Mouse (Mus musculus) T-helper 1 cell (primary cell): ENCODE measurements around the gene Fpgs.

Experiments
- in situ Hi-C: fragments of 300-600 bp; cut with MboI, MseI; formaldehyde crosslinking; loops from one replicate; pipeline ENCODE4 v1.15.1; 2025; ENCODE audit warnings: high pct_unique_total_duplicates

Fpgs gene

GRCm38 (mm10) chr2:32704021-32704421, at the start of gene Fpgs:
Gene Fpgs, minus strand, starts transcription at chr2:32704145.
- in situ Hi-C loops, result no loop called here

- in situ Hi-C loops, result no loop called here
Observed at GRCm38 (mm10) chr2:32752181-32752580, 48.2 kb upstream of the Fpgs start.

- in situ Hi-C loops, result no loop called here
Observed at GRCm38 (mm10) chr2:32751665-32752033, 47.7 kb upstream of the Fpgs start.

- in situ Hi-C loops, result no loop called here
Observed at GRCm38 (mm10) chr2:32750887-32751664, 47.1 kb upstream of the Fpgs start.

- in situ Hi-C loops, result no loop called here
Observed at GRCm38 (mm10) chr2:32750199-32750598, 46.3 kb upstream of the Fpgs start.

GRCm38 (mm10) chr2:32749082-32749481, 45.1 kb upstream of the Fpgs start:
- in situ Hi-C loops, result no loop called here

- in situ Hi-C loops, result no loop called here
Observed at GRCm38 (mm10) chr2:32744272-32744982, 40.5 kb upstream of the Fpgs start.

- in situ Hi-C loops, result no loop called here
Observed at GRCm38 (mm10) chr2:32742173-32742531, 38.2 kb upstream of the Fpgs start.

GRCm38 (mm10) chr2:32741273-32742172, 37.6 kb upstream of the Fpgs start:
- in situ Hi-C loops, result no loop called here

- in situ Hi-C loops, result no loop called here
Observed at GRCm38 (mm10) chr2:32740916-32741272, 36.9 kb upstream of the Fpgs start, which contains the start of gene 6330409D20Rik. Gene 6330409D20Rik, minus strand, starts transcription at chr2:32741016.

- in situ Hi-C loops, result no loop called here
Observed at GRCm38 (mm10) chr2:32739311-32739710, 35.4 kb upstream of the Fpgs start.

GRCm38 (mm10) chr2:32737008-32737407, 33.1 kb upstream of the Fpgs start:
- in situ Hi-C loops, result no loop called here

- in situ Hi-C loops, result no loop called here
Observed at GRCm38 (mm10) chr2:32736306-32736829, 32.4 kb upstream of the Fpgs start.

GRCm38 (mm10) chr2:32734933-32735332, 31.0 kb upstream of the Fpgs start:
- in situ Hi-C loops, result no loop called here

- in situ Hi-C loops, result no loop called here
Observed at GRCm38 (mm10) chr2:32734480-32734879, 30.5 kb upstream of the Fpgs start.

GRCm38 (mm10) chr2:32732695-32733094, 28.8 kb upstream of the Fpgs start:
- in situ Hi-C loops, result no loop called here

GRCm38 (mm10) chr2:32731911-32732310, 28.0 kb upstream of the Fpgs start:
- in situ Hi-C loops, result no loop called here

- in situ Hi-C loops, result no loop called here
Observed at GRCm38 (mm10) chr2:32730854-32731253, 26.9 kb upstream of the Fpgs start.

GRCm38 (mm10) chr2:32729547-32729946, 25.6 kb upstream of the Fpgs start:
- in situ Hi-C loops, result no loop called here

- in situ Hi-C loops, result no loop called here
Observed at GRCm38 (mm10) chr2:32728463-32728862, 24.5 kb upstream of the Fpgs start.

GRCm38 (mm10) chr2:32727435-32727834, 23.5 kb upstream of the Fpgs start:
- in situ Hi-C loops, result no loop called here
